ENCODE assay signal across 12 mouse cellular contexts in the genomic region with DNA sequence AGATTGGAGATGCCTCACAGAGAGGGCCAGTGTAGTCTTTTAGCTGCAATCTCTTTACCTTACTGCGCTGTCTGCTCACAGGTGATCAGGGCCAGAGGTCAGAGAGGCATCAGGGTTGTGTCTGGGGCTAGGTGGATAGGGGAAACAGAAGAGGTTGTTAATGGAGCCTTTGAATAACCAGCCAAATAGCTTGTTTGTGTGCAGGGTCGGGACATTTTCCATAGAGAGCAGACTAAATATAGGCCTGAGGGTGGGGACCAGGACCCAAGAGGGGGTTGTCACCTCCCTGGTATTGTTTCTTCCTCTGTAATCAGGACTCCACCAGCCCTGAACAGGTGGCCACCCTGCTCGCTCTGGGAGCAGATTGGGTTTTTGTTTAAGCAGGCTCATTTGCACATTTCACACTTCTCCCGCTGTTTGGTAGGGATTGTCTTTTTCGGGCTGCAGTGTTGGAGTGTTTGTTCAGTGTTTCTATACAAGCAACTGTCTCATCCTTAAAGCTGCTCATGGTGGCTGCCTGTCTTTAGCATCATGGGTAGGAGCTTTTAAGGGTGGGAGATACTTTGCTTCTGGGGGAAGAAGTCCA. TPM values are rescaled to one million over a fixed set of nuclear protein-coding genes. Genes with fewer than 3 reads are reported as not detected.
DNase-seq lines count a peak whose midpoint lies in the region; ATAC-seq and TF ChIP-seq lines count a peak whose summit lies in the region.
"Had no signal": no experiment of that assay in that cellular context is flagged by ENCODE, and none has a peak within 500 bp of the region (broad histone marks: within the 10 kb centered on the region; RNA-seq: fewer than 3 reads in every experiment).

No protein-coding gene starts in this region.

- ATAC-seq in hindbrain, embryonic 11.5 days (ENCODE audit: low FRiP score), result no peak
- ATAC-seq in hindbrain, embryonic 14.5 days (ENCODE audit: low FRiP score), result no peak
- peak; percentile 39; the same call in 1 of the 2 replicates for ATAC-seq in forebrain, embryonic 15.5 days (replicated peaks)
- ATAC-seq: lung, postnatal 0 days had no signal

- TF ChIP-seq CTCF in E14TG2a.4 (conservative IDR thresholded peaks at IDR 0.05; ENCODE audit: low read length), result no peak

- H3K9me3 ChIP-seq in hindbrain, embryonic 11.5 days (ENCODE audit: control insufficient read depth, low read length), result no peaks in the 10 kb centered on the region
- no peaks in the 10 kb centered on the region for H3K9me3 ChIP-seq in hindbrain, embryonic 14.5 days (ENCODE audit: control insufficient read depth, low read length)
- no peaks in the 10 kb centered on the region for H3K9me3 ChIP-seq in E14TG2a.4 (ENCODE audit: low read length)
- H3K9me3 ChIP-seq in forebrain, embryonic 15.5 days, result no peaks in the 10 kb centered on the region
- H3K9me3 ChIP-seq: embryonic facial prominence, embryonic 12.5 days had no signal

- 19% methylated on average over 5 of the region's 5 CpGs for WGBS in hindbrain, embryonic 11.5 days
- 20% methylated on average over 5 of the region's 5 CpGs for WGBS in hindbrain, embryonic 14.5 days
- 13% methylated on average over 5 of the region's 5 CpGs for WGBS in forebrain, embryonic 15.5 days

- H3K27me3 ChIP-seq in hindbrain, embryonic 11.5 days (ENCODE audit: control insufficient read depth, insufficient read depth, low read length), result no peaks in the 10 kb centered on the region
- H3K27me3 ChIP-seq in hindbrain, embryonic 14.5 days (ENCODE audit: control insufficient read depth, insufficient read depth, low read length), result no peaks in the 10 kb centered on the region
- no peaks in the 10 kb centered on the region for H3K27me3 ChIP-seq in E14TG2a.4 (ENCODE audit: insufficient read depth, low read length)
- no peaks in the 10 kb centered on the region for H3K27me3 ChIP-seq in forebrain, embryonic 15.5 days
- H3K27me3 ChIP-seq: embryonic facial prominence, embryonic 12.5 days had no signal

- H3K9ac ChIP-seq in hindbrain, embryonic 11.5 days (ENCODE audit: low read depth, low read length), result peak overlapping the region; percentile 28; the same call in 1 of the 2 replicates
- no peak overlapping the region for H3K9ac ChIP-seq in hindbrain, embryonic 14.5 days
- no peak overlapping the region for H3K9ac ChIP-seq in forebrain, embryonic 15.5 days (replicated peaks)
- H3K9ac ChIP-seq: embryonic facial prominence, embryonic 12.5 days had no signal

- no peaks in the 10 kb centered on the region for H3K36me3 ChIP-seq in hindbrain, embryonic 11.5 days (ENCODE audit: control insufficient read depth, insufficient read depth, low read length)
- no peaks in the 10 kb centered on the region for H3K36me3 ChIP-seq in hindbrain, embryonic 14.5 days (replicated peaks; ENCODE audit: control insufficient read depth, insufficient read depth)
- H3K36me3 ChIP-seq in E14TG2a.4 (ENCODE audit: insufficient read depth, low read length), result no peaks in the 10 kb centered on the region
- H3K36me3 ChIP-seq in forebrain, embryonic 15.5 days, result no peaks in the 10 kb centered on the region
- H3K36me3 ChIP-seq: embryonic facial prominence, embryonic 12.5 days had no signal

- peaks cover 31% of the 10 kb centered on the region for H3K4me1 ChIP-seq in hindbrain, embryonic 11.5 days (replicated peaks; ENCODE audit: control insufficient read depth, insufficient read depth, low read length)
- H3K4me1 ChIP-seq in hindbrain, embryonic 14.5 days (replicated peaks; ENCODE audit: control insufficient read depth, insufficient read depth, low read length), result peaks cover 38% of the 10 kb centered on the region
- peaks cover 90% of the 10 kb centered on the region for H3K4me1 ChIP-seq in E14TG2a.4 (replicated peaks; ENCODE audit: low read depth, low read length)
- peaks cover 47% of the 10 kb centered on the region for H3K4me1 ChIP-seq in forebrain, embryonic 15.5 days

- H3K4me2 ChIP-seq in hindbrain, embryonic 11.5 days (replicated peaks; ENCODE audit: low read depth, low read length), result no peak overlapping the region
- no peak overlapping the region for H3K4me2 ChIP-seq in hindbrain, embryonic 14.5 days (replicated peaks)
- H3K4me2 ChIP-seq in forebrain, embryonic 15.5 days (replicated peaks), result no peak overlapping the region
- H3K4me2 ChIP-seq: embryonic facial prominence, embryonic 12.5 days had no signal

- H3K4me3 ChIP-seq in hindbrain, embryonic 11.5 days (ENCODE audit: low read depth, low read length), result no peak overlapping the region
- H3K4me3 ChIP-seq in hindbrain, embryonic 14.5 days (replicated peaks; ENCODE audit: low read length), result no peak overlapping the region
- peak overlapping the region; percentile 53 for H3K4me3 ChIP-seq in E14TG2a.4 (replicated peaks; ENCODE audit: low read length)
- no peak overlapping the region for H3K4me3 ChIP-seq in forebrain, embryonic 15.5 days
- H3K4me3 ChIP-seq: embryonic facial prominence, embryonic 12.5 days had no signal

- DNase-seq in cerebellum, postnatal 25 days, result peak; percentile 48 to 59
- no peak for DNase-seq in cerebellum, postnatal 4 days (ENCODE audit: low spot score in 2 of 2)
- no peak for DNase-seq in hindbrain, embryonic 11.5 days (ENCODE audit: low spot score)
- no peak for DNase-seq in hindbrain, embryonic 14.5 days (ENCODE audit: low spot score)
- DNase-seq in kidney, adult 8-10 months, result no peak
- no peak for DNase-seq in natural killer cell, adult 2 months (ENCODE audit: low spot score in 2 of 2)
- DNase-seq: B cell, adult 2 months; thymus, adult 2 months had no signal

- H3K27ac ChIP-seq in hindbrain, embryonic 11.5 days (ENCODE audit: low read depth, low read length), result peak overlapping the region; percentile 49; the same call in 1 of the 2 replicates
- no peak overlapping the region for H3K27ac ChIP-seq in hindbrain, embryonic 14.5 days
- H3K27ac ChIP-seq in forebrain, embryonic 15.5 days (replicated peaks), result peak overlapping the region; percentile 31; the same call in 1 of the 2 replicates
- H3K27ac ChIP-seq: embryonic facial prominence, embryonic 12.5 days had no signal

RNA-seq across cellular contexts. Expression of gene Agap1, which starts 10.9 kb away (rescaled TPM):
- 34.7 and 41.4 TPM in 2 replicates for polyA plus RNA-seq in hindbrain, embryonic 11.5 days (2014; fragmentation: Nextera tagmentation; extraction: Ambion mirVana)
- 72.2 and 81.2 TPM in 2 replicates for polyA plus RNA-seq in hindbrain, embryonic 14.5 days (2014; fragmentation: Nextera tagmentation; extraction: Ambion mirVana)
- polyA plus RNA-seq in forebrain, embryonic 15.5 days (2015; fragmentation: Nextera tagmentation; extraction: Ambion mirVana), result 34.9 and 40.4 TPM in 2 replicates

Comparison
In these comparisons a context has a peak if more than half of its experiments do, and no peak if none do; other contexts are left out.
1. DNase-seq: peak in cerebellum, postnatal 25 days (2 of 2); none in cerebellum, postnatal 4 days (0 of 2), hindbrain, embryonic 11.5 days (single experiment), hindbrain, embryonic 14.5 days (single experiment), kidney, adult 8-10 months (0 of 2) and natural killer cell, adult 2 months (0 of 2).